ENCODE assay signal across 10 mouse cellular contexts in the genomic region with DNA sequence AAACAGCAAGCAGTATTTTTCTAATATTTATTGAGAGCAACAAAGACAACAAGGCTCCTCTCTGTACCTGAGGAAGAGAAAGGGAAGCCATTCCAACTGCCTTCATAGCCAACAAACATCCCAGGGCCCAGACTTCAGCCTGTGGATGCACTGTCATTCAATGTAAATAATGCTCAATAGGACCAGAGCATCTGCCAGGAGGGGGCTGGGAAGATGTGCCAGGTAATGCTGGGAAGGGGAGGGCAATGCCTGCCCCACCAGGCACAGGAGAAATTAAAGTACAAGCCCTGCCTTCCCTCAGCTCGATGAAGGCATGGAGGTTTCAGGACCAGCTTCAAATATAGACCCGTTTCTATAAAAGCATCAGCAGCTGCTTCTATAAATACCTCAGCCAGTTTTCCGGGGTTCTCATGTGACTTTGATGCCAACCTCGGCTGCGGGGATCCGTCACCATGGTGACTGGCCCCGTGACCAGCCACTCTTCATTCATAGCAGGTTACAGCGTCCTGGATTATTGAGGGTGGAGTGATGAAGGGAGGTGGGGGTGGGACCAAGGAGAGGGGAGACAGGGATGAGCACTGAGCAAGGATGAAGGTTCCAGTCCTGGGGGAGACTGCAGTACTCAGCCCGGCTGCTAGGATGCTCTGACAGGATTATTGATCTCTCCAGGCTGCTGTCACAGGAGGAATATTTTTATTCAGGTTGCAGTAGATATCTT. TPM values are rescaled to one million over a fixed set of nuclear protein-coding genes. Genes with fewer than 3 reads are reported as not detected.
A peak's percentile ranks its signal among the peaks of the same experiment; 100 is the strongest.
DNase-seq lines count a peak whose midpoint lies in the region; ATAC-seq and TF ChIP-seq lines count a peak whose summit lies in the region.
"Had no signal": no experiment of that assay in that cellular context is flagged by ENCODE, and none has a peak within 500 bp of the region (broad histone marks: within the 10 kb centered on the region; RNA-seq: fewer than 3 reads in every experiment).

No protein-coding gene starts in this region.

- no peak for DNase-seq in neural tube, embryonic 11.5 days (ENCODE audit: low spot score)
- DNase-seq in neural tube, embryonic 10.5 days (ENCODE audit: extremely low spot score, low spot score), result no peak
- DNase-seq in forebrain, postnatal 0 days, result peak; percentile 91
- DNase-seq in layer of hippocampus, adult 9-10 months (ENCODE audit: low spot score), result peak; percentile 64
- DNase-seq in thymus, postnatal 36 days, result no peak

- H3K4me2 ChIP-seq in neural tube, embryonic 11.5 days (ENCODE audit: low read depth), result no peak overlapping the region
- H3K4me2 ChIP-seq in forebrain, postnatal 0 days (ENCODE audit: low read depth), result peak overlapping the region; percentile 29
- H3K4me2 ChIP-seq in neural tube, embryonic 13.5 days, result peak overlapping the region; percentile 37

- peak; percentile 48; the same call in 1 of the 2 replicates for ATAC-seq in neural tube, embryonic 11.5 days (ENCODE audit: insufficient read depth, low FRiP score, low TSS enrichment)
- peak; percentile 96 for ATAC-seq in forebrain, postnatal 0 days
- ATAC-seq in neural tube, embryonic 13.5 days (ENCODE audit: low read depth), result peak; percentile 91
- no peak for ATAC-seq in activated CD4-positive, CD25-positive, alpha-beta regulatory T cell, adult 4 months
- ATAC-seq in granulocyte monocyte progenitor cell, adult 5-6 weeks (replicated peaks; ENCODE audit: poor library complexity, severe bottlenecking), result no peak

- TF ChIP-seq CTCF in forebrain, postnatal 0 days (IDR thresholded peaks at IDR 0.05; ENCODE audit: low read depth), result peak; percentile 36

- 33% methylated on average over 9 of the region's 9 CpGs for WGBS in neural tube, embryonic 11.5 days
- WGBS in forebrain, postnatal 0 days, result 3% methylated on average over 9 of the region's 9 CpGs
- WGBS in neural tube, embryonic 13.5 days, result 20% methylated on average over 9 of the region's 9 CpGs

- H3K27ac ChIP-seq in neural tube, embryonic 11.5 days (ENCODE audit: low read depth, low read length), result no peak overlapping the region
- H3K27ac ChIP-seq in forebrain, postnatal 0 days (ENCODE audit: low read depth, low read length), result peak overlapping the region; percentile 85
- H3K27ac ChIP-seq in neural tube, embryonic 13.5 days (replicated peaks), result peak overlapping the region; percentile 85

- peaks cover 6% of the 10 kb centered on the region; the same call in 1 of the 2 replicates for H3K4me1 ChIP-seq in neural tube, embryonic 11.5 days (ENCODE audit: control insufficient read depth, insufficient read depth, low read length)
- peaks cover 19% of the 10 kb centered on the region for H3K4me1 ChIP-seq in forebrain, postnatal 0 days (ENCODE audit: insufficient read depth)
- H3K4me1 ChIP-seq in neural tube, embryonic 13.5 days (replicated peaks), result peaks cover 23% of the 10 kb centered on the region

- no peaks in the 10 kb centered on the region for H3K36me3 ChIP-seq in neural tube, embryonic 11.5 days (ENCODE audit: control insufficient read depth, insufficient read depth, low read length)
- H3K36me3 ChIP-seq in forebrain, postnatal 0 days (ENCODE audit: insufficient read depth), result no peaks in the 10 kb centered on the region
- H3K36me3 ChIP-seq in neural tube, embryonic 13.5 days, result no peaks in the 10 kb centered on the region

- no peak overlapping the region for H3K4me3 ChIP-seq in neural tube, embryonic 11.5 days (ENCODE audit: low read depth, low read length)
- 0 out of 2 replicates have a peak overlapping the region, but pooled peaks have one; percentile 1 for H3K4me3 ChIP-seq in forebrain, postnatal 0 days (ENCODE audit: low read depth, low read length)
- no peak overlapping the region for H3K4me3 ChIP-seq in neural tube, embryonic 13.5 days

- no peak overlapping the region for H3K9ac ChIP-seq in neural tube, embryonic 11.5 days (ENCODE audit: low read length)
- peak overlapping the region; percentile 40 for H3K9ac ChIP-seq in forebrain, postnatal 0 days
- peak overlapping the region; percentile 27; the same call in 1 of the 2 replicates for H3K9ac ChIP-seq in neural tube, embryonic 13.5 days

- H3K9me3 ChIP-seq in neural tube, embryonic 11.5 days (ENCODE audit: control insufficient read depth, low read length), result no peaks in the 10 kb centered on the region
- H3K9me3 ChIP-seq in forebrain, postnatal 0 days (ENCODE audit: low read length), result no peaks in the 10 kb centered on the region
- H3K9me3 ChIP-seq in neural tube, embryonic 13.5 days, result no peaks in the 10 kb centered on the region

- no peaks in the 10 kb centered on the region for H3K27me3 ChIP-seq in neural tube, embryonic 11.5 days (ENCODE audit: control insufficient read depth, insufficient read depth, low read length)
- no peaks in the 10 kb centered on the region for H3K27me3 ChIP-seq in forebrain, postnatal 0 days (ENCODE audit: insufficient read depth, low read length)
- H3K27me3 ChIP-seq in neural tube, embryonic 13.5 days, result no peaks in the 10 kb centered on the region

RNA-seq across cellular contexts. Expression of a gene that starts 10.7 kb away (rescaled TPM):
- 2.6 and 3.6 TPM in 2 replicates for polyA plus RNA-seq in neural tube, embryonic 11.5 days (2014; fragmentation: Nextera tagmentation; extraction: Ambion mirVana)
- total RNA-seq in forebrain, postnatal 0 days (2014; rRNA removed), result 61.2 and 68.9 TPM in 2 replicates
- 20.3 and 22.7 TPM in 2 replicates for polyA plus RNA-seq in forebrain, postnatal 0 days (2015; fragmentation: Nextera tagmentation; extraction: Ambion mirVana)
- polyA plus RNA-seq in neural tube, embryonic 13.5 days (2015; fragmentation: Nextera tagmentation; extraction: Ambion mirVana), result 8.1 and 8.7 TPM in 2 replicates
- polyA plus RNA-seq in activated CD4-positive, CD25-positive, alpha-beta regulatory T cell, adult 4 months (2017; shearing (Covaris generic)), result not detected
- total RNA-seq in granulocyte monocyte progenitor cell, adult 5-6 weeks (2014; fragmentation: Nextera tagmentation), result not detected in 2 replicates
- not detected in 2 replicates for total RNA-seq in granulocyte monocyte progenitor cell, adult 5-6 weeks (2017)

RNA-seq across cellular contexts. Expression of a gene that starts 26.3 kb away (rescaled TPM):
- polyA plus RNA-seq in neural tube, embryonic 11.5 days (2014; fragmentation: Nextera tagmentation; extraction: Ambion mirVana), result not detected in 2 replicates
- 0.23 TPM in 1 of 2 replicates, not detected in the other for total RNA-seq in forebrain, postnatal 0 days (2014; rRNA removed)
- not detected in 2 replicates for polyA plus RNA-seq in forebrain, postnatal 0 days (2015; fragmentation: Nextera tagmentation; extraction: Ambion mirVana)
- not detected in 2 replicates for polyA plus RNA-seq in neural tube, embryonic 13.5 days (2015; fragmentation: Nextera tagmentation; extraction: Ambion mirVana)
- polyA plus RNA-seq in activated CD4-positive, CD25-positive, alpha-beta regulatory T cell, adult 4 months (2017; shearing (Covaris generic)), result not detected
- total RNA-seq in granulocyte monocyte progenitor cell, adult 5-6 weeks (2014; fragmentation: Nextera tagmentation), result not detected in 2 replicates
- not detected in 2 replicates for total RNA-seq in granulocyte monocyte progenitor cell, adult 5-6 weeks (2017)
- total RNA-seq: hematopoietic stem cell, adult 5-6 weeks had no signal
- polyA plus RNA-seq: spleen, adult 2 months had no signal

Comparison
In these comparisons a context has a peak if more than half of its experiments do, and no peak if none do; other contexts are left out.
1. ATAC-seq: peak in neural tube, embryonic 11.5 days (single experiment), forebrain, postnatal 0 days (single experiment) and neural tube, embryonic 13.5 days (single experiment); none in activated CD4-positive, CD25-positive, alpha-beta regulatory T cell, adult 4 months (single experiment) and granulocyte monocyte progenitor cell, adult 5-6 weeks (single experiment).
2. DNase-seq: peak in forebrain, postnatal 0 days (single experiment) and layer of hippocampus, adult 9-10 months (single experiment); none in neural tube, embryonic 11.5 days (single experiment), neural tube, embryonic 10.5 days (single experiment) and thymus, postnatal 36 days (0 of 2).